Mouse (Mus musculus) thymus, postnatal 0 days (tissue): ENCODE data around the gene Gm5862. TPM values are rescaled to one million over a fixed set of nuclear protein-coding genes. Genes with fewer than 3 reads are reported as not detected.
"Not testable (repeated sequence)": the region's sequence is repeated elsewhere in the genome, so short reads cannot be mapped to it uniquely, and the experiment has no call there.

ENCODE experiments used
- DNase-seq: peaks from one replicate; pipeline ENCODE4 v3.0.0-alpha.2; 2015; ENCODE audit warnings: low spot score
- polyA plus RNA-seq: library from polyadenylated mRNA; unstranded; fragments of >200 nt; fragmentation: Nextera tagmentation; extraction: Ambion mirVana; gene quantifications from 2 replicates; pipeline ENCODE4 v1.2.1, GENCODE M21; 2015

Gene Gm5862
- polyA plus RNA-seq: not detected in 2 replicates

- not testable (repeated sequence) for DNase-seq
These were observed at the start of gene Gm5862 for GRCm38 (mm10) chr5:26022816-26023215. TSS of gene Gm5862 (minus strand) at chr5:26022916.

- no peak for DNase-seq
These were observed 48.0 kb upstream of the Gm5862 start for GRCm38 (mm10) chr5:26070716-26071115.

- not testable (repeated sequence) for DNase-seq
These were observed 35.8 kb upstream of the Gm5862 start, which contains the start of gene Gm7347 for GRCm38 (mm10) chr5:26058481-26058880. TSS of gene Gm7347 (minus strand) at chr5:26058581.

GRCm38 (mm10) chr5:26039458-26039857, 16.7 kb upstream of the Gm5862 start, which contains the start of gene Speer4a:
TSS of gene Speer4a (minus strand) at chr5:26039558.
- DNase-seq: not testable (repeated sequence)

- not testable (repeated sequence) for DNase-seq
These were observed 15.0 kb downstream of the Gm5862 start for GRCm38 (mm10) chr5:26007697-26008096.

GRCm38 (mm10) chr5:26006937-26007695, 15.6 kb downstream of the Gm5862 start:
- DNase-seq: not testable (repeated sequence)

GRCm38 (mm10) chr5:26004698-26005097, 18.0 kb downstream of the Gm5862 start, which contains the start of gene Gm1979:
TSS of gene Gm1979 (minus strand) at chr5:26004798.
- DNase-seq: not testable (repeated sequence)

- not testable (repeated sequence) for DNase-seq
These were observed 34.2 kb downstream of the Gm5862 start, which contains the start of gene Gm21698 for GRCm38 (mm10) chr5:25988550-25988949. TSS of gene Gm21698 (minus strand) at chr5:25988650.

GRCm38 (mm10) chr5:25972563-25972962, 50.2 kb downstream of the Gm5862 start, which contains the start of gene Gm21680:
TSS of gene Gm21680 (minus strand) at chr5:25972663.
- DNase-seq: not testable (repeated sequence)

Other genes with a start within 250 kb of the Gm5862 start
- gene Gm21663, start 80.5 kb downstream of the Gm5862 start, polyA plus RNA-seq: not detected in 2 replicates
- gene Gm21671, start 68.5 kb downstream of the Gm5862 start, polyA plus RNA-seq: not detected in 2 replicates
- gene Gm21680, start 50.3 kb downstream of the Gm5862 start, polyA plus RNA-seq: not detected in 2 replicates
- gene Gm21698, start 34.3 kb downstream of the Gm5862 start, polyA plus RNA-seq: 0.10 TPM in 1 of 2 replicates, not detected in the other
- 0.09 TPM in 1 of 2 replicates, not detected in the other for gene Gm1979, start 18.1 kb downstream of the Gm5862 start, polyA plus RNA-seq
- not detected in 2 replicates for gene Speer4a, start 16.6 kb upstream of the Gm5862 start, polyA plus RNA-seq
- gene Gm7347, start 35.7 kb upstream of the Gm5862 start, polyA plus RNA-seq: not detected in 2 replicates
- gene Gm10471, start 66.4 kb upstream of the Gm5862 start, polyA plus RNA-seq: not detected in 2 replicates
- gene 5031410I06Rik, start 82.4 kb upstream of the Gm5862 start, polyA plus RNA-seq: 0.09 TPM in 1 of 2 replicates, not detected in the other
- gene Gm10220, start 98.5 kb upstream of the Gm5862 start, polyA plus RNA-seq: 0.05 TPM in 1 of 2 replicates, not detected in the other
- 0.10 TPM in 1 of 2 replicates, not detected in the other for gene Gm7361, start 234.8 kb upstream of the Gm5862 start, polyA plus RNA-seq